Mouse (Mus musculus) layer of hippocampus, adult 9-10 months (tissue): ENCODE measurements around the gene Prcp.
"Not testable (repeated sequence)": the region's sequence is repeated elsewhere in the genome, so short reads cannot be mapped to it uniquely, and the experiment has no call there.

ENCODE experiments used
- DNase-seq: peaks from one replicate; pipeline ENCODE4 v3.0.0; 2022; ENCODE audit warnings: low spot score

Prcp gene

GRCm38 (mm10) chr7:92978720-92979119 is 104.5 kb downstream of the Prcp start:
- not testable (repeated sequence) for DNase-seq

GRCm38 (mm10) chr7:92980741-92981140 is 106.5 kb downstream of the Prcp start:
- DNase-seq, result no peak

GRCm38 (mm10) chr7:92981864-92982263 is 107.6 kb downstream of the Prcp start:
- no peak for DNase-seq
